Mouse (Mus musculus): ENCODE data around the gene Pawr.
"Not testable (repeated sequence)": the region's sequence is repeated elsewhere in the genome, so short reads cannot be mapped to it uniquely, and the experiment has no call there.

Pawr gene

DNA sequence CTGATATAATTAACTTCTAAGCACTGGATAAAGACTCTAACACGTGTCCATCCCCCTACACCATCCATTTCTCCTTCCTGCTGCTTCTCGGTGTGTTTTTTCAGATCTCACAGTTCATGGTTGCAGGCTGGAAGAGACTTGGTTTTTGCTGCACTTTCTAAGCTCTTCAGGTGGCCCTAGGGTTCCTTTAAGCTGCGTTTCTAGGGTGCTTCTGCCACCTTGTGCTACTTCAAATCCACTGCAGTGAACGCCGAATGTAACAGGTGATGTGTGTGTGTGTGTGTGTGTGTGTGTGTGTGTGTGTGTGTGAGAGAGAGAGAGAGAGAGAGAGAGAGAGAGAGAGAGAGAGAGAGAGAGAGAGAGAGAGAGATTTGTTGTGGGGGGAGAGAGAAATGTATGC is 103.7 kb downstream of the Pawr start:
- in situ Hi-C loops (cut with MboI, MseI), result loop anchor here (5.0 kb wide), 1 partner anchor 633 kb away; no protein-coding TSS in a partner anchor

DNA sequence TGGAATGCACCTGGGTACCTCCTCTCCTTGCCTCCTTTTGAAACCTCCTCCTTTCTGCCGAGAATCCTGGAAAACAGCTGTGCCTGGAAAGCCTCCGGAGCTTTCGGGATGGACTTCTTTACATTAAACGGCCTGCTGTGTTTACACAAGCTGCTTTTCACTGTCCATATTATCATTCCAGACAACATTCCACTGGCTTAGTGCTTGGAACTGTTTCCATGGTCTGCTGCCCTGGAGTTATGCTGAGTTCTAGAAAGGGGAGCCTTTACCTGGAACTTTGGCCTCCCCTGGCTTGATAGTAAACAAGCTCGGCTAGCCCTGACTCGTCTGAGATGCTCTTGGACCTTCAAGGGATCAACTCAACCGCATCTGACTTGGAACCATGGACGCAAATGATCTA is 104.4 kb downstream of the Pawr start:
- in situ Hi-C loops (cut with MboI, MseI), result loop anchor here (5.0 kb wide), 1 partner anchor 634 kb away; no protein-coding TSS in a partner anchor

DNA sequence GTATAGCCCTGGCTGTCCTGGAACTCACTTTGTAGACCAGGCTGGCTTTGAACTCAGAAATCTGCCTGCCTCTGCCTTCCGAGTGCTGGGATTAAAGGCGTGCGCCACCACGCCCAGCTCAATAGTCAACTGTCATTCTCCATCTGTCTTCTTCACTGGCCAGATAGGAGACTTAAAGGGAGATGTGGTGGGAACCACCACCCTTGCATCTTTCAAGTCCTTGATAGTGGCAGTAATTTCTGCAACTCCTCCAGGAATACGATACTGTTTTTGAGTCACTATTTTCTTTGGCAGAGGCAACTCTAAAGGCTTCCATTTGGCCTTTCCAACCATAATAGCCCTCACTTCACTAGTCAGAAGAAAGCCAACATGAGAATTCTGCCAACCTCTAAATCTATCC is 108.3 kb downstream of the Pawr start:
- in situ Hi-C loops (cut with MboI, MseI), result not testable (repeated sequence)

DNA sequence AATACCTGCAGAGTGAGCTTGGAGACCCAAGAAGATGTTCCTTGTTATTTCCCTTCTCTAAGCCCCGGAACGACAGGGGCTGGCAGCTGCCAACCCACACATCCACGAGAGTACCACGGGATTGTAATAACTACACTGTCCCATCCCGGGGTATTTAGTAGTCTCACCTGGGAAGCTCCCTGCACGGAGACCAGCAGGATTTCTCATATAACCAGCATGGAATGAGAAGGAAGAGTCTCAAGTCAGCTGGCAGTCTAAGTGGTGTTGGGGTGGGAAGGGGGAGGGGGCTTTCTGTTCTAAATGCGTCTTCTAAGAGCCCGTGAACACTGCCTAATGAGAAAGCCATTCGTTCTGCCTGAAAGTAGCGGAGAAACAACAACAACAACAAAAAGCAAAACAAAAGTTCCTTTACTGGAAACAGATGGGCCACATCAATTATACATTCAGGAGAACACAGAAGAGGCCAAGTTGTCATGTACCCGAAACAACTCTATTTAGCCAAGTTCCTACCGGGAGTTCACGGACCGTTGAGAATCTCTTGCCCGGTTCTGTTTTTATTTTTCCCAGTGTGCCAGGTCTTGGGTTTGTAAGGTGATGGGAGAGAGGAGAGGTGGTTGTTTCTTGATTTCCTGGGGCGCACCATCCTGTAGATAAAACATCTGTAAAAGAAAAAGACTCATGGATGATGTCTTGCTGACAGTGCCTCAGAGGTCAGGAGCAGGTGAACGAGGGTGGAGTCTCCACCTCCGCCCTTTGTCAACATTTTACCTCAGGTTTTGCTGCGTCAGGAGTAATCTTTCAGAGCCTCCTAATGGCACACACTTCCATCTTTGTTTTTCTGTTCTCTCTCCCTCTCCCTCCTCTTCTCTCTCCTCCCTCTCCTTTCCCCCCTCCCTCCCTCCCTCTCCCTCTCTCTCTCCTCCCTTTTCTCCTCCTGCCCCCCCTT is 112.3 kb downstream of the Pawr start:
- in situ Hi-C loops (cut with MboI, MseI), result no loop called here

DNA sequence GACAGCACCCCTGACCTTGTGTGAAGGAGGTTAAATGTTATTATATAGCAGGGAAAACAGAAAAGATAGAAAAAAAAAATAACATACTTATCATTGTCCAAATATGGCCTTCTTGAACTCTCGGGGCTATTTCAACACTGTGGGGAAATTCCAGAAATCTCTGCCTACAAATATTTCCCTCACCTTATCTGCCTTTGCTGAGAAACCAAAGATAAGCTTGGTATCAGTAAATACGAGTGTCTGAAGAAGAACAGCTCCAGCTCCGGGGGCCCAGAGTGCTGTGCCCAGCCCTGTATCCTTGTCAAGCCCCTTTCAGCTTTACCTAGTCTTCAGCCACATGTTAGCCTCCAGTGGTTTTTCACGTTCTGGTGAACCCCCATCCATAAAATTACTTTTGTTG is 113.2 kb downstream of the Pawr start:
- in situ Hi-C loops (cut with MboI, MseI), result loop anchor here (5.0 kb wide), 1 partner anchor 138 kb away; no protein-coding TSS in a partner anchor

DNA sequence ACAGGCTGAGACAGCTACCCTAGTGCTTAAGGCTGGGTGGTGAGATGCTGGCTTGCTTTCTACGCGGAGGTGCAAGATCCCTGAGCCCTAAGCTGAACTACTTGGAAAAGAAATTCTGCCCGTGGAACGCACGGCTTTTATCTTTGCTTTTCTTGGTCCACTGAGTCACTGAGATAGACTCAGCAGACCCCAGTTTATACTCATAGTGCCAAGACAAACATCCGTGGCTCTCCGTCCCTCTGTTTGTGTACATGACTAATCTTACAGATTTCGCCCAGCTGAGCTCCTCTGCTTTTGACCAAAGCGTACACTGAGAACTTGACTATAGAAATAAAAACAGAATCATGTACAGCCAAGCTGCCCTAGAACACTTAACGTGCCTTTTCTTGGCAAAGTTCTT is 113.7 kb downstream of the Pawr start:
- in situ Hi-C loops (cut with MboI, MseI), result loop anchor here (5.0 kb wide), 1 partner anchor 138 kb away; no protein-coding TSS in a partner anchor

DNA sequence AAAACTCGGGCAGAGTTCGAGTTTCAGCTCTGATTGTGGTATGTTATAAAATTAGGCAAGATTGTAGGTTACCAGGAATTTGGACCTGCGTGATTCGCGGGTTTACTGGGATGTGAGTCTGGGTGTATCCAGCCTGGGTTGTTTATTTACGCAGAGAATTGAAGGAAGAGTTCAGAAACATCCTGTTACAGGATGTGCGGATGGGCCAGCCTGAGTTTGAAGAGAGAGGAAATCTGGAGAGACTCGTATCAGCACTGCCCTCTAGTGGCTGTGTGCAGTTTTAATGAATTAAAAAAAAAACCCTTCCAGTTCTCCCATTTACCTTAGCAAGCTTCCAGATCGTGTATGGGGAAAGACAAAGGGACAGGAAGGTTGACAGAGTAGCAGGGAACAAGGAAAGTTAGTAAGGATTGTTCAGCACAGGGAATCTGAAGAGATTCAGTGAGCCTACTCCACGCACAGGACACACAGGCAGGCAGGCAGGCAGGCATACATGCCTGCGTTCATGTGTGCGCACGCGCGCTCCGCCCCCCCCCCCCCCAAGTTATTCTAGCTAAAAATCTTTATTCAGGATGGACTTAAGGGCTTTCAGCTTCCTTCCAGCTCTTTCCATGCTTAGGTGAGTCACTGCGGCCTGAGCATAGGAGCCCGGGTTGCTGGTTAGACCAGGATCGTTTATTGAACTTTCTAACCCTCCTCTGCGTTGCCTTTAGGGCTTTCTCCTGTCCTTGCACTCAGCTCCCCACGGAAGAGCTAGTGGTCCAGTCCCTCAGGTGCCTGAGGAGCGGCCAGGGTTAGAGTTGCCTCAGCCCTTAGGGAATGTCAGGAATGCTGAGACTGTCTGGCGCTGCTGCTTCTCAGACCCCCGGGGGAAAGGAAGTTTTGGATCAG is 114.4 kb downstream of the Pawr start:
- in situ Hi-C loops (cut with MboI, MseI), result loop anchor here (5.0 kb wide), 1 partner anchor 139 kb away; no protein-coding TSS in a partner anchor

DNA sequence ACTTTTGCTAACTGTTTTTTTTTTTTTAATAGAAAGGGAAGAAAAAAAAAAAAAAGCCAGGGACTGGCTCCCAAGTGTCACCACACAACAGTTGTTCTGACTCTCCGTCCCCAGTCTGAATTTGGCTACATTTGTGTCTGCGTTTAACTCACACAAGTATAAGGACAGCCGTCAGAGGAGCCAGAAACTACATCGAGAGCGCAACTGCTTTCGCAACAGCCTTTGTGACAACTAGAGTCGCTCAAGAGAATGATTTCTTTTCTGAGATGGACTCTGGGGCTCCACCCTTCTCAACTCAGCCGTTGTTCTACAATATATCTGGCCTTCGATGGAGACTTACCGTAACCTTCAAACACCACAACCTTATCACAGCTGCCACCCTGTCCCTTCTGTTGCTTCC is 115.3 kb downstream of the Pawr start:
- in situ Hi-C loops (cut with MboI, MseI), result loop anchor here (5.0 kb wide), 1 partner anchor 140 kb away; no protein-coding TSS in a partner anchor

DNA sequence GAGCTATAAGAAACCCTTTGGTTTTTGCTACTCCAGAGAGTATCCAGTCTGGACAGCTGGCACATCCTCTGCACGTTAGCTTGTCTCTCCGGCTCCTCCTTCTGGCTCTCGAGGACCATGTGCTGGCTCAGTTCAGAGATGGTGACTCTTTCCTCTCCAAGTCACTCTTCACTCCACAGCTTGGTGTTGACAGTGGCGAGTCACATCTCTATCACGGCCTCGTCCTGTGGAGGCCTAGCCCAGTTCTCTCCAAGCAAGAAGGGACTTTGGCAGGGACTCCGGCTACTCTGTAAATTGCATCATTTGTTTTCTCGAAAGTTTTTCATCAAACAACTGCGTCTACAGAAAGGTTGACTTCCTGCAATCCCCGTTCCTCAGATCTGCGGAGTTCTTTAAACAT is 116.5 kb downstream of the Pawr start:
- in situ Hi-C loops (cut with MboI, MseI), result loop anchor here (5.0 kb wide), 1 partner anchor 141 kb away; no protein-coding TSS in a partner anchor

DNA sequence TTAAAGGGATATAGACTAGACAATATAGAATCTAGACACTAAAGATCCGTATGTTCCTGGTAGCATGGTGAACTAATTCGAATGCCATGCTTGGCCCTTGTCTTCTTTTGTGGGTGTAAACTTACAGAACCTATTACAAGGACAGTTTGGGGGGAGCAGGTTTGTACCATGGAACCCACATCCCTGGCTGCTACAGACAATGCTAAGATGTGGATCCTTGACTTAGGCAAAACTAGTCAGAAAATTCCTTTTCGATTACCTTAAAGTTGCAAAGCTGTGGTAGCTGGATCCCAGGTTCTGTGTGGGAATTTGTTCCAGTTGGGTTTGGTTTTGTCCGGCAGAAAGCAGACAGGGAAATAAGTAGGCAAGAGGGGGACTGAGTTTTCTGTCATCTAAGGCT is 118.5 kb downstream of the Pawr start:
- in situ Hi-C loops (cut with MboI, MseI), result no loop called here

DNA sequence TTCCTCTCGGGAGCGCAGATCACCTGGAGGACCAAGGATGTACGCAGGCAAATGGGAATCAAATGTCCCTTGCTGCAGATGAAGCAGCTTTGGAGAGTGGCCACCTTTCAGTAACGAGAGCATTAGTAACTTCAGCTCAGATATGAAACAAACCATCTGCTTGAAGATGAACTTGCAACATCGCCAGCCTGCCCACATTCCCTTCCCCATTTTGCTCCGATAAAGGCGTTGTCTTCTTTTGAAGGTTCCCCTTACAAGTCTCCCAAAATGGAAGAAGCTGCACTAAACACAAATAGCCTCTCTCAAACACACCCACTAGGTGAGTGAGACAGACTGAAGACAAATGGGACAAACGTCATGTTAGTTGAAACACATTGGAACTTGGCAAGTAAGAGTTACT is 119.6 kb downstream of the Pawr start:
- in situ Hi-C loops (cut with MboI, MseI), result no loop called here

DNA sequence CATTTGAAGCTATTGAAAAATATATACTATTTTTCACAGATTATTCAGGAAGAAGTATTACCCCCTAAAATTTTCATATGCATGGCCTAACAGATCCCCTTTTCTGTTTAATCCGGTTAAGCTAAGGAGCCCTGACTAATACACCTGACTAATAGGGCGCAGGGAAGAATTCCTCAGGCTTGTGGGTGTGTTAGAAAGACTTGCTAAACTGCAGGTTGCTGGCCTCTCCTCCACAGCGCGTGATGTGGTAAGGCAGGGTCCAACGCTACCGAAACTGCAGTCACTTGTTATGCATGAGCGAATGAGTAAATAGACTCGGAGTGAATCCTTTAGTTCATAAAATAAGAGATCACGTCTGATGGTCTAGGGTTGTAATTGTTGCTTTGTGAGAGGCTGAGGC is 120.5 kb downstream of the Pawr start:
- in situ Hi-C loops (cut with MboI, MseI), result no loop called here

DNA sequence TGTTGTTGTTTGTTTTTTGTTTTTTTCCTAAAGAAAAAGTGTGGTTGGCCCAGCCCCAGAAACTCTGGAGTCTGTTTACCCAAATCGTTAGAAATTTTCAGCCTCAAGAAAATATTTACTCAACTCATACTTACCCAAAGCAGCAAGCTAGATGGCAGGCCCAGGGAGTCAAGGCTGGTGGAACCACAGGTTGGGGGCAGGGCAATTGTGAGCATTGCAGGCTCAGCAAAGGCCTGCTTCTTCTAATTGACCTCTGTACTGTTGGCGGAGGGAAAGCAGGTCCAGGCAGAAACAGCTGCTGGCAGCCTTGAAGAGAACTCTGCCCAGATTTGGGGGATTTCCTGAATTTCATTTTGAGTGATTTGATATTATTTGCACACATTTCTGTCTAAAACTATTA is 121.6 kb downstream of the Pawr start:
- in situ Hi-C loops (cut with MboI, MseI), result no loop called here

DNA sequence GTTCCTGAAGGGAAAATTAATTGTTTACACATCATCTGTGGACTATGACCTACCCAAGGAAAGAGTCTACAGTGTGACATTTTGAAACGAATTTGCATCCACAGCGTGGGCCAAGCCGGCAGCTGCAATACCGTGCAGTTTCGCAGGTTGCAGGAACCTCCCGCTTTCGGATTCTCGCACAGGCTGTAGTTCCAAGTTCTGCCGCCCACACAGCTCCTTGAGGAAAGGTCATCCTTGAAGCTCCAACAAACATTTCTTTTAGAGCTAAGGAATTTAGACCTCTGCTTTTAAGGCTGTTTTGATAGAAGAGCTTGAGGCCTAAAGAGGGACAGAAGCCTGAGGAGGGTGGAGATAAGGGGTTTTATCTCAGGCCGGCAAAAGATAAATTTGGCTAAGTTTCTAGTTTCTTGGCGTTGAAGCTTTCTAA is 122.8 kb downstream of the Pawr start:
- in situ Hi-C loops (cut with MboI, MseI), result no loop called here

DNA sequence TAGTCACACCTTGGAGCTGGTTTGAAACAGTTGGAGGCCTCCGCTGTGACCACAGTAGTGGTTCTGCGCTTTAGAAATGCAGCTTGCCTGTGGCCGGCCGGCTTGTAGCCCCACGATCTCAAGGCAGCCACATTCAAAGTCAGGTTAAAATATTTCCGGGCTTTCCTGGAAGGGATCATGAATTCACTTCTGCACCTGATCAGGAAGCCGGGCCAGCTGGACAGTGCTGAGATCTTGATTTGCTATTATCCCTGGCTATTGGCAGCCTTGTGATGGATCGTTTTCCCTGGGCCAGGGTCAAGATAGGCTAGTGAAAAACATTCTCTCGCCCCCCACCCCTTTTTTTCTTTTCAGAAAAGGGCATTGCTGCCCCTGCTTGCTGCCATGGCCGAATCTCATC is 123.3 kb downstream of the Pawr start:
- in situ Hi-C loops (cut with MboI, MseI), result no loop called here

DNA sequence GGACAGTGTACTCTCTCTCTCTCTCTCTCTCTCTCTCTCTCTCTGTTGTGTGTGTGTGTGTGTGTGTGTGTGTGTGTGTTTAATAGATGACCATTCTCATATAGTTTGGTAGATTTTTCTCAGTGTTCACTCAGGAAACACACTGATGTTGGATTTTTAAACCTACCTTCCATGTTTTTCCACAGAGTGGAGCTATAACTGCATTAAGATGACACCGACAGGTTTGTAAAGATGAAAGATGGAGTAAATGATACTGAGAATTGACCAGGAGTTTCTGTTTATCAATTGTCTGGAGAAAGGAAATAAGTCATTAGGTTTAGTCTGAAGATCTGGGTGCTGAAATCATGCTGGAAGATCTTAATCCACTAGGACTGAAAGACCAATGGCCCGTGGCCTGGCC is 124.0 kb downstream of the Pawr start:
- in situ Hi-C loops (cut with MboI, MseI), result no loop called here

DNA sequence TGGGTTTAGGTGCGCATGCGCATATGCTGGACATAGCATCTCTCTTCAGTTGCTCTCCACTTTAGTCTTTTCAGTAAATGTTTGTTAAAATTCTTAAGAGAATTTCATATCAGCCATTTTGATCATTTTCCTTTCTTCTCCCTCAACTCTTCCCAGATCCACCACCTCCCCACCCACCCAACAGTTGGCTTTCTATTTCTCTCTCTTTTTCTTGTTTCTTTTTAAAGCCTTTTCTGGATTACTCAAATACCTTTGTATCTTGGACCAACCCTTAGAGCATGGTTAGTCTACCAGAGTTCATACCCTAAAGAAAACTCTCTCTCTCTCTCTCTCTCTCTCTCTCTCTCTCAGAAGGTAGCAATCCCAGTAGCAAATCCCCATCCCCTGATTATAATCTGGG is 125.1 kb downstream of the Pawr start:
- in situ Hi-C loops (cut with MboI, MseI), result no loop called here

DNA sequence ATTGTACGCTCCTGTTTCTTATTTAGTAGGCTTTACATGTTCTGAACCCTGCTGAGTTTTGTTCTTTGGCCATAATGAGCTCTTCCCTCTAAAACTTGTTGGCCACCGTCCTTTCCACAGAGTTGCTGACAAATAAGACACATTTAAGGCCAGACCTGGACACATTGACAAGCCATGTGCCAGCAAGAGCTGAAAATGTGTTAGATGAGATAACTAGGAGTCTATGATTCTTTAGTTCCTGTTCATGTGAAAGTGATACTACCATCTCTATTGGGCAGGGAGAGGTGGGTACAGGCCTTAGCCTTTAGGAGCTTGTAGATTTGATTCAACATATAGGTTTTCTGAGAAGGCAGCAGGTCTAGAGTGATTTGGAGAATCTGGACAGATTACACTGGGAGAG is 129.9 kb downstream of the Pawr start:
- in situ Hi-C loops (cut with MboI, MseI), result no loop called here

All from T-helper 2 cell (primary cell).